Mouse (Mus musculus): ENCODE measurements around the gene Cnnm3.

DNA sequence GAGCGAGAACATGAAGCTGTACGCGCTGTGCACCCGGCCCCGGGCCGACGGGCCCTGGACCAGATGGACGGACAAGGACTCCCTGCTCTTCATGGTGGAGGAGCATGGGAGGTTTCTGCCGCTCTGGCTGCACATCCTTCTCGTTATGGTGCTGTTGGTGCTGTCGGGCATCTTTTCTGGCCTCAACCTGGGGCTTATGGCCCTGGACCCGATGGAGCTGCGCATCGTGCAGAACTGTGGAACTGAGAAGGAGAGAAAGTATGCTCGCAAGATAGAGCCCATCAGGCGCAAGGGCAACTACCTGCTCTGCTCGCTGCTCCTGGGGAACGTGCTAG, 39.6 kb upstream of the Cnnm3 start:
- TF ChIP-seq POLR2A (IDR thresholded peaks at IDR 0.05; ENCODE audit: borderline replicate concordance, extremely low read depth, insufficient read depth, insufficient read length, poor library complexity, severe bottlenecking) (no peak), CTCF (IDR thresholded peaks at IDR 0.05; ENCODE audit: borderline replicate concordance, extremely low read depth, insufficient read depth, insufficient read length) (no peak)

Measured in brain, embryonic 14.5 days (tissue).